15 mouse cellular contexts compared by ENCODE assay signal in the genomic region with DNA sequence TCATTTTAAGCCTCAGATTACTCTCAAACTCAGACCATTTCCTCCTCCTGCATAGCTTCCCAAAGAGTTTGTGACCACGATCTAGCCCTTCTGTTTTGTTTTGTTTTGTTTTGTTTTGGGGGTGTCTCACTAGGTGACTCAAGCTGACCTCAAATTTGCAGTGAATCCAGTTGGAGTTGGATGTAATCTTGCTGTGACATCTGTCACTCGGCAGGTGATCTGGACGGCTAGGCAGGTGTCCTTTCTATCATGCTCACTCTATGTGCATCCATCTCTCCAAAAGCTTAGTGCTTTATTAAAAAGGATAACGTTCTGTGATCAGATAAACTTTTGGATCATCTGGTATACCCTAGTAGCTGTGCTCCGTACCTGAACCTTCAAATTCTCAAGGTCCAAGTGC. TPM values are rescaled to one million over a fixed set of nuclear protein-coding genes. Genes with fewer than 3 reads are reported as not detected.
"Had no signal": no experiment of that assay in that cellular context is flagged by ENCODE, and none has a peak within 500 bp of the region (broad histone marks: within the 10 kb centered on the region; RNA-seq: fewer than 3 reads in every experiment).

No protein-coding gene starts in this region.

- DNase-seq: kidney, postnatal 10 days; kidney, postnatal 36 days; layer of hippocampus, postnatal 36 days; left cerebral cortex, postnatal 4 days; liver, postnatal 0 days; lung, embryonic 14.5 days; thymus, adult 2 months; thymus, postnatal 14 days; thymus, postnatal 4 days had no signal

RNA-seq across cellular contexts. Expression of a gene that starts 31.4 kb away (rescaled TPM):
- total RNA-seq: layer of hippocampus, adult 8-10 months; layer of hippocampus, postnatal 10 days; layer of hippocampus, postnatal 36 days; left cerebral cortex, adult 8-10 months; left cerebral cortex, postnatal 14 days; left cerebral cortex, postnatal 4 days; megakaryocyte, adult 5-6 weeks; monocyte, adult 5-6 weeks had no signal
